In the genomic region with DNA sequence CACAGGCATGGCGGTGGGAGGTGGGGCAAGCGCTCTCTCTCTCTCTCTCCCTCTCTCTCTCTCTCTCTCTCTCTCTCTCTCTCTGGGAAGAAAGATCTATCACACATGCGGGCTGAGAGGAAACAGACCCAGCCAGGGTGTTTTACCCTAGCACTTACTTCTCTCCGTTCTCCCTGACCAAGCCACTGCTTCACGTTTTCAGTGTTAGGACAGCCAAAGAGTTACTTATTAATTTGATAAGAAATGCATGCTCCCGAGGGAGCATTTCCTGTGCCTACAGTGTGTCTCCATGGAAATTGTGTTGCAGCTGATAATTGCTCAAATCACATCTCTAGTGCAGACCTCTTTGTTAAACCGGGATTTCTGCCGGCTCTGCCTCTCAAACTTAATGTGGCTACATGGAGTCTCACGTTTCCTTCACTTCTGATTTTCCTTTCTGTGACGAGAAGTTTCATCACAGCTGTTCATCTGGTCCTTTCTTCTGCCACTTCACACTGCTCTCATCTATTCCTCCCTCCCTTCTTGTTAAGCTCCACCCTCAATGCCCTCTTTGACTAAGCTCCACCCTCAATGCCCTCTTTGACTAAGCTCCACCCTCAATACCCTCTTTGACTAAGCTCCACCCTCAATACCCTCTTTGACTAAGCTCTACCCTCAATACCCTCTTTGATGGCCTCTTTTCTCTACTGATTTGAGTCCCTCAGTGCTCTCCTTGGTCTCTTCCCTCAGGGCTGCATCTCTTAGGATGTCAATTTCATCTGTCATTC, we compare ENCODE assay signal across 19 mouse cellular contexts. TPM values are rescaled to one million over a fixed set of nuclear protein-coding genes. Genes with fewer than 3 reads are reported as not detected.
DNase-seq lines count a peak whose midpoint lies in the region; ATAC-seq and TF ChIP-seq lines count a peak whose summit lies in the region.
"Had no signal": no experiment of that assay in that cellular context is flagged by ENCODE, and none has a peak within 500 bp of the region (broad histone marks: within the 10 kb centered on the region; RNA-seq: fewer than 3 reads in every experiment).

No protein-coding gene starts in this region.

- H3K4me3 ChIP-seq in forebrain, embryonic 14.5 days (ENCODE audit: low read depth, low read length) = no peak overlapping the region
- H3K4me3 ChIP-seq in forebrain, embryonic 15.5 days = no peak overlapping the region
- no peak overlapping the region for H3K4me3 ChIP-seq in liver, postnatal 0 days (ENCODE audit: low read depth, low read length)
- H3K4me3 ChIP-seq in liver, embryonic 11.5 days (ENCODE audit: low read depth, low read length) = no peak overlapping the region
- no peak overlapping the region for H3K4me3 ChIP-seq in stomach, embryonic 14.5 days (ENCODE audit: low read depth, low read length)
- no peak overlapping the region for H3K4me3 ChIP-seq in hindbrain, embryonic 14.5 days (replicated peaks; ENCODE audit: low read length)
- H3K4me3 ChIP-seq: embryonic facial prominence, embryonic 13.5 days; midbrain, embryonic 10.5 days had no signal

- TF ChIP-seq EP300 in liver, postnatal 0 days (IDR thresholded peaks at IDR 0.05; ENCODE audit: low read depth) = no peak

- no peaks in the 10 kb centered on the region for H3K36me3 ChIP-seq in forebrain, embryonic 14.5 days (ENCODE audit: control insufficient read depth, insufficient read depth, low read length)
- H3K36me3 ChIP-seq in forebrain, embryonic 15.5 days = no peaks in the 10 kb centered on the region
- H3K36me3 ChIP-seq in liver, postnatal 0 days (replicated peaks; ENCODE audit: insufficient read depth, low read length) = no peaks in the 10 kb centered on the region
- H3K36me3 ChIP-seq in liver, embryonic 11.5 days (ENCODE audit: control insufficient read depth, insufficient read depth, low read length) = no peaks in the 10 kb centered on the region
- H3K36me3 ChIP-seq in stomach, embryonic 14.5 days (ENCODE audit: control insufficient read depth, insufficient read depth, low read length) = no peaks in the 10 kb centered on the region
- no peaks in the 10 kb centered on the region for H3K36me3 ChIP-seq in hindbrain, embryonic 14.5 days (replicated peaks; ENCODE audit: control insufficient read depth, insufficient read depth)
- H3K36me3 ChIP-seq: embryonic facial prominence, embryonic 13.5 days; midbrain, embryonic 10.5 days had no signal

- H3K9me3 ChIP-seq in forebrain, embryonic 14.5 days (replicated peaks; ENCODE audit: control insufficient read depth, low read length) = 0 out of 2 replicates have a peak, but pooled peaks cover 4% of the 10 kb centered on the region
- no peaks in the 10 kb centered on the region for H3K9me3 ChIP-seq in forebrain, embryonic 15.5 days
- no peaks in the 10 kb centered on the region for H3K9me3 ChIP-seq in liver, postnatal 0 days (ENCODE audit: low read length)
- H3K9me3 ChIP-seq in liver, embryonic 11.5 days (ENCODE audit: control insufficient read depth, low read length) = no peaks in the 10 kb centered on the region
- H3K9me3 ChIP-seq in stomach, embryonic 14.5 days (ENCODE audit: control insufficient read depth, low read depth, low read length) = no peaks in the 10 kb centered on the region
- H3K9me3 ChIP-seq in hindbrain, embryonic 14.5 days (ENCODE audit: control insufficient read depth, low read length) = no peaks in the 10 kb centered on the region

- no peaks in the 10 kb centered on the region for H3K27me3 ChIP-seq in forebrain, embryonic 14.5 days (replicated peaks; ENCODE audit: control insufficient read depth, insufficient read depth, low read length)
- no peaks in the 10 kb centered on the region for H3K27me3 ChIP-seq in forebrain, embryonic 15.5 days
- no peaks in the 10 kb centered on the region for H3K27me3 ChIP-seq in liver, postnatal 0 days (ENCODE audit: insufficient read depth, low read length)
- no peaks in the 10 kb centered on the region for H3K27me3 ChIP-seq in liver, embryonic 11.5 days (replicated peaks; ENCODE audit: control insufficient read depth, insufficient read depth, low read length)
- H3K27me3 ChIP-seq in stomach, embryonic 14.5 days (ENCODE audit: control insufficient read depth, insufficient read depth, low read length) = no peaks in the 10 kb centered on the region
- no peaks in the 10 kb centered on the region for H3K27me3 ChIP-seq in hindbrain, embryonic 14.5 days (ENCODE audit: control insufficient read depth, insufficient read depth, low read length)
- H3K27me3 ChIP-seq: embryonic facial prominence, embryonic 13.5 days had no signal

- TF ChIP-seq CTCF in liver, postnatal 0 days (IDR thresholded peaks at IDR 0.05; ENCODE audit: low read depth) = no peak

- no peak for ATAC-seq in forebrain, embryonic 14.5 days
- no peak for ATAC-seq in forebrain, embryonic 15.5 days (replicated peaks)
- no peak for ATAC-seq in liver, postnatal 0 days
- ATAC-seq in liver, embryonic 11.5 days (replicated peaks; ENCODE audit: low FRiP score) = no peak
- ATAC-seq in common myeloid progenitor, adult 5-6 weeks (replicated peaks; ENCODE audit: low read depth, poor library complexity, severe bottlenecking) = peak; percentile 39; the same call in 1 of the 2 replicates
- ATAC-seq in stomach, embryonic 14.5 days (ENCODE audit: insufficient number of reproducible peaks, insufficient read depth, low FRiP score, low read depth) = peak; percentile 71; the same call in 1 of the 2 replicates
- ATAC-seq in hindbrain, embryonic 14.5 days (ENCODE audit: low FRiP score) = no peak
- ATAC-seq: hindbrain, embryonic 16.5 days had no signal

- H3K4me1 ChIP-seq in forebrain, embryonic 14.5 days (ENCODE audit: control insufficient read depth, insufficient read depth, low read length) = no peaks in the 10 kb centered on the region
- no peaks in the 10 kb centered on the region for H3K4me1 ChIP-seq in forebrain, embryonic 15.5 days
- H3K4me1 ChIP-seq in liver, postnatal 0 days (ENCODE audit: insufficient read depth) = 0 out of 2 replicates have a peak, but pooled peaks cover 5% of the 10 kb centered on the region
- H3K4me1 ChIP-seq in liver, embryonic 11.5 days (replicated peaks; ENCODE audit: control insufficient read depth, insufficient read depth, low read length) = no peaks in the 10 kb centered on the region
- H3K4me1 ChIP-seq in stomach, embryonic 14.5 days (ENCODE audit: control insufficient read depth, insufficient read depth, low read length) = no peaks in the 10 kb centered on the region
- no peaks in the 10 kb centered on the region for H3K4me1 ChIP-seq in hindbrain, embryonic 14.5 days (replicated peaks; ENCODE audit: control insufficient read depth, insufficient read depth, low read length)
- H3K4me1 ChIP-seq: embryonic facial prominence, embryonic 13.5 days; midbrain, embryonic 10.5 days had no signal

- 52% methylated on average over 10 of the region's 10 CpGs for WGBS in forebrain, embryonic 14.5 days
- 54% methylated on average over 10 of the region's 10 CpGs for WGBS in forebrain, embryonic 15.5 days
- WGBS in liver, postnatal 0 days (ENCODE audit: insufficient replicate concordance) = 48% methylated on average over 10 of the region's 10 CpGs
- 48% methylated on average over 10 of the region's 10 CpGs for WGBS in liver, embryonic 11.5 days
- WGBS in stomach, embryonic 14.5 days = 43% methylated on average over 10 of the region's 10 CpGs
- 49% methylated on average over 10 of the region's 10 CpGs for WGBS in hindbrain, embryonic 14.5 days

- no peak overlapping the region for H3K9ac ChIP-seq in forebrain, embryonic 14.5 days (ENCODE audit: low read length)
- no peak overlapping the region for H3K9ac ChIP-seq in forebrain, embryonic 15.5 days (replicated peaks)
- H3K9ac ChIP-seq in liver, postnatal 0 days (replicated peaks) = no peak overlapping the region
- H3K9ac ChIP-seq in liver, embryonic 11.5 days (ENCODE audit: low read depth, low read length) = no peak overlapping the region
- no peak overlapping the region for H3K9ac ChIP-seq in stomach, embryonic 14.5 days (replicated peaks; ENCODE audit: low read depth, low read length)
- no peak overlapping the region for H3K9ac ChIP-seq in hindbrain, embryonic 14.5 days
- H3K9ac ChIP-seq: embryonic facial prominence, embryonic 13.5 days had no signal

- H3K4me2 ChIP-seq in forebrain, embryonic 14.5 days (ENCODE audit: low read length) = no peak overlapping the region
- H3K4me2 ChIP-seq in forebrain, embryonic 15.5 days (replicated peaks) = no peak overlapping the region
- 0 out of 2 replicates have a peak overlapping the region, but pooled peaks have one; percentile 13 for H3K4me2 ChIP-seq in liver, postnatal 0 days (ENCODE audit: low read depth, low read length)
- H3K4me2 ChIP-seq in liver, embryonic 11.5 days = no peak overlapping the region
- no peak overlapping the region for H3K4me2 ChIP-seq in stomach, embryonic 14.5 days (replicated peaks; ENCODE audit: low read depth, low read length)
- H3K4me2 ChIP-seq in hindbrain, embryonic 14.5 days (replicated peaks) = no peak overlapping the region
- H3K4me2 ChIP-seq: embryonic facial prominence, embryonic 13.5 days had no signal

- peak; percentile 6 for DNase-seq in forebrain, embryonic 14.5 days (ENCODE audit: low spot score)
- no peak for DNase-seq in liver, postnatal 0 days
- DNase-seq in liver, embryonic 11.5 days (ENCODE audit: low spot score) = no peak
- no peak for DNase-seq in cerebellum, adult 11 months
- DNase-seq in hindbrain, embryonic 14.5 days (ENCODE audit: low spot score) = no peak
- DNase-seq: adrenal gland, adult 8-10 months; cerebellum, adult 18-20 months; gastrocnemius, postnatal 14 days; kidney, adult 9 months; layer of hippocampus, postnatal 36 days; lung, postnatal 10 days; right cerebral cortex, adult 18-20 months; thymus, postnatal 4 days had no signal

- H3K27ac ChIP-seq in forebrain, embryonic 14.5 days (ENCODE audit: low read depth, low read length) = no peak overlapping the region
- H3K27ac ChIP-seq in forebrain, embryonic 15.5 days (replicated peaks) = no peak overlapping the region
- no peak overlapping the region for H3K27ac ChIP-seq in liver, postnatal 0 days (ENCODE audit: low read depth)
- no peak overlapping the region for H3K27ac ChIP-seq in liver, embryonic 11.5 days (ENCODE audit: low read depth, low read length)
- H3K27ac ChIP-seq in stomach, embryonic 14.5 days (ENCODE audit: low read length) = no peak overlapping the region
- no peak overlapping the region for H3K27ac ChIP-seq in hindbrain, embryonic 14.5 days
- H3K27ac ChIP-seq: embryonic facial prominence, embryonic 13.5 days; midbrain, embryonic 10.5 days had no signal

RNA-seq across cellular contexts. Expression of gene Sidt1, which starts 30.7 kb away (rescaled TPM):
- polyA plus RNA-seq in forebrain, embryonic 14.5 days (2014; fragmentation: Nextera tagmentation; extraction: Ambion mirVana) = 3.9 and 8.6 TPM in 2 replicates
- 3.1 and 3.5 TPM in 2 replicates for polyA plus RNA-seq in forebrain, embryonic 15.5 days (2015; fragmentation: Nextera tagmentation; extraction: Ambion mirVana)
- polyA plus RNA-seq in liver, postnatal 0 days (2015; fragmentation: Nextera tagmentation; extraction: Ambion mirVana) = 0.02 TPM in 1 of 2 replicates, not detected in the other
- polyA plus RNA-seq in liver, embryonic 11.5 days (2014; fragmentation: Nextera tagmentation; extraction: Ambion mirVana) = not detected in 2 replicates
- not detected in 2 replicates for total RNA-seq in common myeloid progenitor, adult 5-6 weeks (2017)
- polyA plus RNA-seq in stomach, embryonic 14.5 days (2014; fragmentation: Nextera tagmentation; extraction: Ambion mirVana) = 4.3 and 4.5 TPM in 2 replicates
- polyA plus RNA-seq in hindbrain, embryonic 14.5 days (2014; fragmentation: Nextera tagmentation; extraction: Ambion mirVana) = 14.3 and 19.7 TPM in 2 replicates

RNA-seq across cellular contexts. Expression of gene Spice1, which starts 44.6 kb away (rescaled TPM):
- 21.2 TPM in 2 replicates for polyA plus RNA-seq in forebrain, embryonic 14.5 days (2014; fragmentation: Nextera tagmentation; extraction: Ambion mirVana)
- 20.6 and 23.4 TPM in 2 replicates for polyA plus RNA-seq in forebrain, embryonic 15.5 days (2015; fragmentation: Nextera tagmentation; extraction: Ambion mirVana)
- 4.1 and 4.9 TPM in 2 replicates for polyA plus RNA-seq in liver, postnatal 0 days (2015; fragmentation: Nextera tagmentation; extraction: Ambion mirVana)
- polyA plus RNA-seq in liver, embryonic 11.5 days (2014; fragmentation: Nextera tagmentation; extraction: Ambion mirVana) = 23.6 and 25.4 TPM in 2 replicates
- total RNA-seq in common myeloid progenitor, adult 5-6 weeks (2017) = 28.3 and 45.9 TPM in 2 replicates
- polyA plus RNA-seq in stomach, embryonic 14.5 days (2014; fragmentation: Nextera tagmentation; extraction: Ambion mirVana) = 30.0 and 34.1 TPM in 2 replicates
- 14.6 and 19.9 TPM in 2 replicates for polyA plus RNA-seq in hindbrain, embryonic 14.5 days (2014; fragmentation: Nextera tagmentation; extraction: Ambion mirVana)

Comparison
In these comparisons a context has a peak if more than half of its experiments do, and no peak if none do; other contexts are left out.
1. ATAC-seq: peak in common myeloid progenitor, adult 5-6 weeks (single experiment) and stomach, embryonic 14.5 days (single experiment); none in forebrain, embryonic 14.5 days (single experiment), forebrain, embryonic 15.5 days (single experiment), liver, postnatal 0 days (single experiment), liver, embryonic 11.5 days (single experiment) and hindbrain, embryonic 14.5 days (single experiment).